Mouse (Mus musculus): Measurements from ENCODE around the gene Rps13. TPM values are rescaled to one million over a fixed set of nuclear protein-coding genes. Genes with fewer than 3 reads are reported as not detected.
"Not testable (repeated sequence)": the region's sequence is repeated elsewhere in the genome, so short reads cannot be mapped to it uniquely, and the experiment has no call there.

Rps13 gene
- total RNA-seq (2015; ENCODE audit: low replicate concordance), result 414 and 431 TPM in 2 replicates
- 293 and 496 TPM in 2 replicates for total RNA-seq (2017; ENCODE audit: low replicate concordance)

DNA sequence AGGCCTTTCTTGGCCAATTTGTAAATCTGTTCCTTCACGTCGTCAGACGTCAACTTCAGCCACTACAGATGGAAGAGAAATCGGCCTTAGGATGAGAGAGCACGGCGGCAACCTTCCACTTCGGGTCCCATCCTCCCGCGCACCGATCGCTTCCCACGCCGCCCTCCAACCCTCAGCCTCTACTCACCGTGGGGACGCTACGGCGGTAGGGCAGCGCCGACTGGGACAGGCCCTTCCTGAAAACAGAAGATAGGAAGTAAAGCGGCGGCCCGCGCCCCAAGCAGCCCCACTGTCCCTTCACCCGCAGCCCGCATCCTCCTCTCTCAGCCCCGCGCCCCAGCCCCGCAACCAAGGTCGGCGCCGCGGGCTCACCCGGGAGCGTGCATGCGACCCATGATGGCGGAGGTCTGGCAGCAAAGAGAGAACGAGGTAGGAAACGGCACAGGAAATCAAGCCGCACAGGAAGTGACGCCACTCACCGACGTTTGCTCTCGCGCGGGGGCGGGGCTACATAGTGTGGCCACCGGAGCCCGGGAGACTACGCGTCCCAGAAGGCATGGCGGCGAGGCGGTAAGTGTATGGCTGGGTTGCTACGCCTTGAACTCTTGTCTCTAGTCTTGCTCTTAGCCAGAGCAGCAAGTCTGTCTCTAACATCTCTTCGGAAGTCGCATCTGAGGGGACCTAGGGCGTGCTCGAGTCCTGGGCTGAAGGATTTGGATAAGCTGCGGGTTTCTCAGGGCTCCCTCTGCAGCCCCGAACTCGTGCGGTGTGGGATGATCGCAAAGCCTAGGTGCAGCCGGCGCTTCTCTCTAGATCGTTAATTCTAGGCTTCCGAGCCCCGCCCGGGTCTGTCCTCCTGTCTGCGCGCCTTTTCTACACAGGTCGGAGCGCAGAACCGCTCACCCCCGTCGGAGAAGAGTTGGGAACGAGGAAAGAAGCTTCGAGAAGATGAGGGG, at the start of gene Rps13:
Gene Rps13, minus strand, starts transcription at position 483 of the 956 bp plus-strand sequence.
- ATAC-seq (replicated peaks; ENCODE audit: low FRiP score, poor library complexity, severe bottlenecking), result peak; percentile 99

- ATAC-seq (replicated peaks; ENCODE audit: low FRiP score, poor library complexity, severe bottlenecking), result not testable (repeated sequence)
Observed at GRCm38 (mm10) chr7:116379181-116379580, 45.2 kb upstream of the Rps13 start.

GRCm38 (mm10) chr7:116374284-116374683, 40.3 kb upstream of the Rps13 start:
- ATAC-seq (replicated peaks; ENCODE audit: low FRiP score, poor library complexity, severe bottlenecking), result no peak

- peak; percentile 55; the same call in 1 of the 2 replicates for ATAC-seq (replicated peaks; ENCODE audit: low FRiP score, poor library complexity, severe bottlenecking)
Observed at GRCm38 (mm10) chr7:116336226-116336625, 2.2 kb upstream of the Rps13 start.

- no peak for ATAC-seq (replicated peaks; ENCODE audit: low FRiP score, poor library complexity, severe bottlenecking)
Observed at GRCm38 (mm10) chr7:116335133-116335532, 1.1 kb upstream of the Rps13 start.

DNA sequence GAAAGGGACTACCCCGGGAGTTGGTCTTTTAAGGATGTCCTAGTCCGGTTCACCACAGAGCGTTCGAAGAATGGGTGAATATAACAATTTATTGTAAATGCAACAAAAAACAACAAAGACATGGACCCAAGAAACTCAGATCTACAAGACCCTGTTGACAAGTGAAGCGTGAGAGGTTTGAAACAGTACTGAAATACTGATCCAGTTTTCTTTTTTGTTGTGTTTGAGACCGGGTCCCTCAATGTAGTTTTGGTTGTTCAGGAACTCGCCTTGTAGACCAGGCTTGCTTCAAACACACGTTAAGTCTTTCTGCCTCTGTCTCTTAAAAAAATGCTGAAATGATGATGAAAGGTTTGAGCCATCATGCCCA, 659 bp upstream of the Rps13 start:
- ATAC-seq (replicated peaks; ENCODE audit: low FRiP score, poor library complexity, severe bottlenecking), result no peak

DNA sequence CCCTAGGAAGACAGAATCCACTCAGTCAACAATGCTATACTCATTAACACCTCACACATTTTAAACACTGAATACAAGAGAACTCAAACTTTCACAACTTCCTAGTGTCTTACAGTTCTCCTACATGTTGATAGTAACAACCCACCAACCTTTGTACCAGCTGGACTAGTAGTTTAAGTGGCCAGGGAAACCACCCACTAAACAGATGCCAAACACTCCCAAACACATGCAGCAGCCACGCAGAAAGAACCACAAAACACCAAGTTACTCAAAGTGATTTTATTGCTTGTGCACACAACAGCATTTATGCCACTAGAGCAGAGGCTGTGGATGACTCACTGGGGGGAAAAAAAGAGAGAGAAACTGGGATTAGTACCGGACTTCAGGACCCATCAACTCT, 2.7 kb downstream of the Rps13 start:
- no peak for ATAC-seq (replicated peaks; ENCODE audit: low FRiP score, poor library complexity, severe bottlenecking)

DNA sequence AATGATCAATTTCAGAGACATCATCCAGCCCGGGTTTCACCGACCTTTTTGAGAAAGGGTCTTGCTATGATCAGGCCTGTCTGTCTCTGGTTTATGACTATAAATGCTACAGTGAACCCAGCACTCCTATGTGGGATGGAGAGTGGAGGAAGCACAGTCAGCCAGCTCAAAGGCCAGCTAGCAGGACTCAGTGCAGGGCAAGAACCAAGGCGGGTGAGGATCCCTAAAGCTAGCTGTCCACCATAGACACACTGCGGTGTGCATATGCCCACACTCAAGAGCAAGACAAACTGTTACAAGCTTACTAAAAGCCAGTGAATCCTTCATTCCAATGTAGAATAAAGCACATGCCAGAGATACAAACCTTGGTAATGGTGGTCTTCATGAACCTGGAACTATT, 4.1 kb downstream of the Rps13 start:
- ATAC-seq (replicated peaks; ENCODE audit: low FRiP score, poor library complexity, severe bottlenecking), result no peak

- ATAC-seq (replicated peaks; ENCODE audit: low FRiP score, poor library complexity, severe bottlenecking), result no peak
Observed at GRCm38 (mm10) chr7:116328777-116329176, 5.2 kb downstream of the Rps13 start.

DNA sequence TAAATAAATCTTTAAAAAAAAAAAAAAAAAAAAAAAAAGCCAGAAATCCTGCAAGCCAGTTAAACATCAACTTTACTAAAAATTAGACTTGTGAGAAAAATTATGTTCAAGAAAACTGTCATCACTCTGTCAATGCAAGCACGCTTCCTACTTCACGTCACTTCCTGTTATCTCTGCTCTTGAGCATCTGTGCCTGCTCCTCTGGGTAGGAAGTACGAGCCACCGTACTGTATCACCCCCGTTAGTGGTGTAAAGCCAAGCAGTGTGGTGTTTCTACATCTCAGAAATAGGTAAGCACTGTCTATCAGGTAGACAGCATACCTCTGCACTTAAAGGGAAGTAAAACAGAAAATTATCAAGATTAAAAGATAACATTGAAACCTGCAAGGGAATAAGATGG, 6.1 kb downstream of the Rps13 start:
- ATAC-seq (replicated peaks; ENCODE audit: low FRiP score, poor library complexity, severe bottlenecking), result no peak

- no peak for ATAC-seq (replicated peaks; ENCODE audit: low FRiP score, poor library complexity, severe bottlenecking)
Observed at GRCm38 (mm10) chr7:116323331-116323964, 10.5 kb downstream of the Rps13 start.

- no peak for ATAC-seq (replicated peaks; ENCODE audit: low FRiP score, poor library complexity, severe bottlenecking)
Observed at GRCm38 (mm10) chr7:116309456-116309855, 24.5 kb downstream of the Rps13 start.

GRCm38 (mm10) chr7:116308632-116308991, 25.4 kb downstream of the Rps13 start:
- no peak for ATAC-seq (replicated peaks; ENCODE audit: low FRiP score, poor library complexity, severe bottlenecking)

GRCm38 (mm10) chr7:116307871-116308631, 25.9 kb downstream of the Rps13 start, which contains the start of gene Plekha7:
Gene Plekha7 (minus strand): TSS chr7:116308376.
- no peak for ATAC-seq (replicated peaks; ENCODE audit: low FRiP score, poor library complexity, severe bottlenecking)

DNA sequence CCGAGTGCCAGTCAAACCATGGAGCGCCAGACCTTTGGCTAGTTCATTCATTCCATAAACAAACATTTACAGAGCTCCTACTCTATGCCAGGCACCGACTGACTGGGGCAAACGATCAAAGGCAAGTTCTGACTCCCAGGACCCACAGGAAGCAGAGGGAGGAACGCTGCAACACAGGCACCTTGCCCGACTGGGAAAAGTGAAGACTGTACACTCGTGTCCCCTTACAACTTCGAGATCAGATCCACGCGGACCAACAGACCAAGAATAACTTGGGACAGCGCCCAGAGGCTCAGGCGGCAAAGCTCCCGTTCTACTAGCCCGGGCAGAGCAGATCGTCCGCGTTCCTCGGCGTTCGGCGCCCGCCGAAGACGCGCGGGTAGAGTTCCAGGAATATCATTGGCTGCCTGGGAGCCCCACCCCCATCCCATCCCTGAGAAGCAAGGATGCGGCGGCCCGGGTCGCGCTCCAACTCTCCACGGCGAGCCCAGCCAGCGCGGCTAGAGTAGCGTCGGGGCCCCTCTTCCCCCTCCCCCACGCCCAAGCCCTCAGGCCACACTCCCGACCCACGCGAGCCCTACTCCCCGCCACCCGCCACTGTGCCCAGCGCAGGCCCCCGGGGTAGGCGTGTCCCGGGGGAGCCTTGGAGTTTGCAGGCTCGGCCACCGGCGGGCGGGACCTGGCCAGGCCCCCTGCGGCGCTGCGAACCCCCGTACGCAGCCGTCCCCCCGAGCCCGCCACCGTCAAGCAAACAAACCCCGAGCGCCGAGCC, 26.7 kb downstream of the Rps13 start:
- no peak for ATAC-seq (replicated peaks; ENCODE audit: low FRiP score, poor library complexity, severe bottlenecking)

GRCm38 (mm10) chr7:116306601-116307000, 27.4 kb downstream of the Rps13 start:
- no peak for ATAC-seq (replicated peaks; ENCODE audit: low FRiP score, poor library complexity, severe bottlenecking)

DNA sequence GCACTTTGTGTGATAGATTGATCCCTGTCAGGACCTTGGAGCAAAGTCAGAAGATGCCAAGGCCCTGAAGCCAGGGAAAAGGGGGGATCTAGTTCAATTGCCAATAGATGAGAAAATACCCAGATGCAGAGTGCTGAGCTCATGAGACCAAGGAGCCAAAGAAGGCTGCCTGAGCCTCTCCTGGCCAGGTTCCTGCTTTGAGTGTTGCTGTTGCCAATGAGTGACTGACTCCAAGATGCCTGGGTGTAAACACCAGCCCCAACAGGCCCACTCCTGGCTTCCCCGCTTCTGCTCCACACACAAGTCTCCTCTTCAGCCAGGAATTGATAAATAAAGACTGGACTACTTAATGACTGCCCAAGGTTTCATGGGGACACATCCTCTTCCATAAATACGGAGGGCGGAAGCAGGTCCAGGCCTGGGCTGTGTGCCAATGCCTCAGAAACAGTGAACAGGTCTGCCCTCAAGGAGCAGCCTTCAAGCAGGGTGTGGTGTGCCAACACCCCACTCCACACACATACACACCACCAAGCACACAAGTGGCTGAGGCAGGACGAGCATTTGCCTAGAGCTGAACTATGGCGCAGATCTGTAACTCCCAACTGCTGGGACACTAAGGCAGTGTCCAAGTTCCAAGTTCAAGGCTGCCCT, 32.2 kb downstream of the Rps13 start:
- no peak for ATAC-seq (replicated peaks; ENCODE audit: low FRiP score, poor library complexity, severe bottlenecking)

DNA sequence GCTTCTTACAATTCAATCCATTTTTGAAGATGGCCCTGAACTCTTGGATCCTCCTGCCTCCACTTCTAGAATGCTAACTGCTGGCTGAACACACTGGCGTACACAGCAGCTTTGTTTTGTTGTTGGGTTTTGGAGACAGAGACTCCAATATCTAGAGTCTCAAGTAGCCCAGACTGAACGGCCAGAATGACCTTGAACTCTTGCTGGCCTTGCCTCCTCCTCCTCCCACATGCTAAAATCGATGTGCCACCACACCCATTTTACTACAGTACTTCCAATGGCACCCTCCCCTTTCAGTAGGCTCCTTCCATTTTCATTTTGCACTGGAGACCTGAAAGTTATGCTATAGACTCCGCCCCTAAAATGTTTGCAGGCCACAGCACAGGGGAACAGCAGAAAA, 32.9 kb downstream of the Rps13 start:
- ATAC-seq (replicated peaks; ENCODE audit: low FRiP score, poor library complexity, severe bottlenecking), result no peak

GRCm38 (mm10) chr7:116298851-116299250, 35.1 kb downstream of the Rps13 start:
- no peak for ATAC-seq (replicated peaks; ENCODE audit: low FRiP score, poor library complexity, severe bottlenecking)

All from erythroblast, adult 5-6 weeks (primary cell).